Mouse (Mus musculus) gastrocnemius, adult 8-10 months (tissue): ENCODE results near the gene Slc6a11. TPM values are rescaled to one million over a fixed set of nuclear protein-coding genes. Genes with fewer than 3 reads are reported as not detected.
A peak's percentile ranks its signal among the peaks of the same experiment; 100 is the strongest.

Source experiments
- DNase-seq, 2 experiments: peaks; one replicate each; pipeline ENCODE4 v3.0.0; 2022; ENCODE audit warnings: low spot score in 2 of 2
- total RNA-seq, 4 experiments: library from RNA; stranded (reverse); gene quantifications; 2 replicates each; pipeline ENCODE4 v1.2.4; 2022

Slc6a11 gene
- total RNA-seq, 4 experiments from 2014 or later, result 0.20 TPM; not detected in 3

GRCm38 (mm10) chr6:114264426-114264825, 133.4 kb downstream of the Slc6a11 start:
- DNase-seq, result no peak

GRCm38 (mm10) chr6:114266273-114266672, 135.2 kb downstream of the Slc6a11 start:
- no peak for DNase-seq

GRCm38 (mm10) chr6:114267979-114268378, 136.9 kb downstream of the Slc6a11 start:
- no peak for DNase-seq

- no peak for DNase-seq
These were observed 138.5 kb downstream of the Slc6a11 start for GRCm38 (mm10) chr6:114269589-114269988.

- DNase-seq, result no peak
These were observed 139.8 kb downstream of the Slc6a11 start for GRCm38 (mm10) chr6:114270799-114271198.

- DNase-seq, result peak in 1 of 2 experiments; percentile 36
These were observed 141.2 kb downstream of the Slc6a11 start for GRCm38 (mm10) chr6:114272279-114272678.

GRCm38 (mm10) chr6:114273997-114274728, 143.1 kb downstream of the Slc6a11 start:
- DNase-seq, result no peak

- DNase-seq, result no peak
These were observed 144.8 kb downstream of the Slc6a11 start for GRCm38 (mm10) chr6:114275800-114276199.

- no peak for DNase-seq
These were observed 151.6 kb downstream of the Slc6a11 start, which contains the start of gene Slc6a1 for GRCm38 (mm10) chr6:114282469-114283277. Slc6a1 (plus strand) TSS chr6:114282635.

- DNase-seq, result no peak
These were observed 152.3 kb downstream of the Slc6a11 start for GRCm38 (mm10) chr6:114283278-114283770.

- no peak for DNase-seq
These were observed 153.1 kb downstream of the Slc6a11 start for GRCm38 (mm10) chr6:114283927-114284703.

GRCm38 (mm10) chr6:114285424-114285823, 154.4 kb downstream of the Slc6a11 start:
- no peak for DNase-seq

GRCm38 (mm10) chr6:114289106-114289505, 158.1 kb downstream of the Slc6a11 start:
- DNase-seq, result no peak

- no peak for DNase-seq
These were observed 159.1 kb downstream of the Slc6a11 start for GRCm38 (mm10) chr6:114290184-114290583.

- no peak for DNase-seq
These were observed 159.9 kb downstream of the Slc6a11 start for GRCm38 (mm10) chr6:114290929-114291328.

- DNase-seq, result no peak
These were observed 160.4 kb downstream of the Slc6a11 start for GRCm38 (mm10) chr6:114291396-114291795.

GRCm38 (mm10) chr6:114293511-114293910, 162.5 kb downstream of the Slc6a11 start:
- no peak for DNase-seq

GRCm38 (mm10) chr6:114295086-114295485, 164.0 kb downstream of the Slc6a11 start:
- no peak for DNase-seq

GRCm38 (mm10) chr6:114297260-114298002, 166.4 kb downstream of the Slc6a11 start:
- DNase-seq, result no peak
